Mouse (Mus musculus): ENCODE results near the gene Glra4. TPM values are rescaled to one million over a fixed set of nuclear protein-coding genes. Genes with fewer than 3 reads are reported as not detected.

Glra4 gene
- not detected for total RNA-seq (2021)
- long read RNA-seq, experiment 1, result 0 reads
- long read RNA-seq, experiment 2, result 0 reads

DNA sequence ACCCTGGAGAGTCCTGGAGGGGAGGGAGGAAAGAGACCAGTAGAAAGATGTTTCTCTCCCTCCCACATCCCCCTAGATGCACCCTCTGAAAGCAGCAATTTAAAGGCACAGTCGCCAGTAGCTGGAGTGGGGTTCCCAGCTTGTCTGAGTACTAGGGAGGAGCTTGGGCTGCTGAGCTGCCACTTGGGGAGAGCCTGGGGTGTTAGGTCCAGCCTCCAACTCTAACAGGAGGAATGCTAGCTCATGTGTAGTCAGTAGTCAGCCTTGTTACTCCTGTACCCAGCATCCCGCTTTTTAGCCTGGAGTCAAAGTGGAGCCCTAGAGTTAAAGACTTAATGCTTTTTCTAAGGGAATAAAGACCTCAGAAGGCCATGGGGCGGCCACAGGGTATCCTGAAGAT, at the start of gene Glra4:
Glra4 (minus strand) TSS at position 101 of the 400 bp plus-strand sequence.
- DNase-seq, result no peak

DNA sequence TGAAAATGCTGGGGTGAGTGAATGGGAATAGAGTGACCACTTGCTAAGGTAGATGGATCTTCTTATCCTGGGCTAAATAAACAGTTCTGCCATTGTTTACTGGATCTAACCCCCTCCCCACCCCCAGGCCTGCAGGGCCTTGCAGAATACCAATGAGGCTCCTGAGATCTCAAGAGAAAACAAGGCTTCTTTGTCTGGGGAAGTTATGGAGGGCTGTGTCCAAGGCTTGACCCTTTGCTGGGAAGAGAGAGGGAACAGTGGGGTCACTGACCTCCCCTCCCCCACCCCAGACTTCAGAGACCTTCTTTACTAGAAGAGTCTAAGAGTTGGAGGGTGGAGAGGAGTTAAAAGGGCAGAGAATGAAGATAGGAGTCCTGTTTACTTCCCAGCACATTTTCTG, 48.7 kb upstream of the Glra4 start:
- DNase-seq, result no peak

DNA sequence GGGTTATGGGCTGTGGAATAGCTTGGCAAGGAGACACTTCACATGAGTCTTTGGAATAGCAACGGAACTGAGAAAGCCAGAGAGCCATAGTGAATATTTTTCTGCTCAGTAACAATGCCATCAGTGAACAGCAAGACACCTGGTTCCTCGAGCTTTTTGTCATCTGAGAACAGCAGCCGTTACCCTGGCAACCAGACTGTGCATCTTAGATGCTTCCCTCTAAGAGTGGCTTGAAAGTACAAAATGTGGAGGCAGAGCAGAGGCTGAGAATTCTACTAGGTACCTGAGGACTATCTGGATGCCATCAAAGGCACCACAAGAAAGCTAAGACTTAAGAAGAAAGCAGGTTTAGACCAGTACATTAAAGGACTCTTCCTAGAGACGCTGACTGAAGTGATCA, 45.1 kb upstream of the Glra4 start:
- DNase-seq, result no peak

DNA sequence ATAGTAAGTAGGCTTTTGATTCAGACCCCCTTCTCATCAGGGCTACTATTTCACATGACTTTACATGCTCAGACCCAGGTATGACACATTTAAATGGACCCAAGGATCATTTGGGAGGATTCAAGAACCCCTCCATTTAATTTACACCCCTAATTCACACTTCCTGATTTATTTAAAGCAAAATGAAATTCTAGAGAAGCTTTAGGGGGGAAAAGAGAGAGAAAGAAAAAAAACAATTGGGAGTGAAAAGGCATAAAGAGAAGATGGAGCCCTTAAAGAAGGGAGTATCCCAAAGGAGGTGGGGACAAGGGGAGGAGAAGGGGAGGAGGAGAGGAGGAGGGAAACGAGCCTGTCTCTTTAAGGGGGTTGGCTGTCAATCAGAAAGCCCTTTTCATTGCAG, 42.4 kb upstream of the Glra4 start, which contains the start of gene Plp1:
Plp1 (plus strand) TSS at position 301 of the 400 bp plus-strand sequence.
- DNase-seq, result no peak

DNA sequence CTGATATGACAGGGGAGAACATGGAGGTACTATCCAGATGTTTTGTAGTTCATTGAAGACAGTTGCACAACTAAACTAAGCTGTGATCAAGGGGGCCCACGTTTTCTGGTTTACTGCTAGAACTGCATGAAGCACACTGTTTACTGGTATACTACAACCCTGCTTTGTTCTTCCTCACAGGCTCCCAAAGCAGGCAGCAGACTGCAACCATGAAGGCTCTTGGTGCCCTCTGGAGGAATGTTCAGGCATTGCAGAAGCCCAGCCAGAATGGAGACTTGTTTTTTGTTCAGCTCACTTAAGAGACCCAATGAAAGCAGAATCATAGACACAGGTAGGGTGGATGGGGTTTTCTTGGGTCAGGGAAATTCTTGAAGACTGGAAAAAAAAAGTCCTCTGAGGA, 40.3 kb upstream of the Glra4 start:
- DNase-seq, result peak; percentile 62

DNA sequence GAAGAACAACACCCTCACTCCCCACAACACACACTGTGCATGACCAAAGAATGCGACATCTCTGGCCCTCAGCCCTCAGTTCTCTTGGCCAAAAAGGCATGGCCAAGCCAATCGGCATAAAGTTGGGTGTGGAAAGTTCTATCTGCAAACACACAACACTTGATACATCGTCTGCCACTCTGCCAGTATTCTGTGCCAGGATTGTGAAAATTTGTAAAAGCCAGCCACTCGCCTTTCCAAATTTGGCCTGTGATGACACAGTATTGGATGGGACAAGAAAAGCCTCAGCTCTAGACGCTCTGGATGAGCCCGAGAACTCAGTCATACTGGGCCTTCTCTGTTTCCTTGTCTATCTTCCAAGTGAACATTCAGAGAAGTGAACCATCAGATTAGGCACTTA, 39.8 kb upstream of the Glra4 start:
- DNase-seq, result peak; percentile 2

DNA sequence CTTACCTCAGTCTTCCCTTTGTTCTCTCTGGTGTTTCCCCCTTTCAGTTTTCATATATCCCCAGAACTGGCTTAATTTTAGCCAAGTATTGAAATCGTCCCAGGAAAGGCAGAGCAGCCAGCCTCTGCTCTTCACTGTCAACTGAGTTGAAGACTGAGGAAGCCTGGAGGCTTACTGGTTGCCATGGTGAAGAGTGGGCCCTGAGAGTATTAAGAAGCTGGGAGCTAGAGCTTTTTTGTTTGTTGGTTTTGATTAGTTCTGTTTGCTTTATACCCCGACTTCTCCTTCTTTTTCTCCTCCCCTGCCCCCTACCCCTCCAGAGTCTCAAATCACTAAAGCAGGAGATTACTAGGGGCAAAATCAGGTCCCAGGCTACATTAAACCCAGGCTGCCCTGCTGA, 17.3 kb upstream of the Glra4 start:
- no peak for DNase-seq

DNA sequence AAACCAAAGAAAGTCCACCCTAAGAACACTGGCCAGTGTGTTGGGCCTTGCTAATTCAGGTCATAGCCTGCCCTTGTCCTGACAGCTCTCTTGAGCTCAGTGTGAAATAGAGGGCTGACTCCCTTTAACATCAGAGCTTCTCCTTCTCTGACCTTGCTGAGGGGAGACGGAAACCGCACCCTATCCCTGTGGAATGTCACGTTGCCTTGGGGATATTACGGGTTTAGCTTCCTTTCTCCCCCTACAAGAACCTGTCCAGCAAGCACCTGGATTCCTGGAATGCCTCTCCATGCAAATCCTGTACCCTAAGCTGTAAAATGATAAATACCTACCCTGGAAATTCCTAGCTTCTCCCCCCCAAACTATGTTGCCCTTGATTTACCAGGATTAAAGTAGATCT, 9.5 kb upstream of the Glra4 start:
- no peak for DNase-seq

DNA sequence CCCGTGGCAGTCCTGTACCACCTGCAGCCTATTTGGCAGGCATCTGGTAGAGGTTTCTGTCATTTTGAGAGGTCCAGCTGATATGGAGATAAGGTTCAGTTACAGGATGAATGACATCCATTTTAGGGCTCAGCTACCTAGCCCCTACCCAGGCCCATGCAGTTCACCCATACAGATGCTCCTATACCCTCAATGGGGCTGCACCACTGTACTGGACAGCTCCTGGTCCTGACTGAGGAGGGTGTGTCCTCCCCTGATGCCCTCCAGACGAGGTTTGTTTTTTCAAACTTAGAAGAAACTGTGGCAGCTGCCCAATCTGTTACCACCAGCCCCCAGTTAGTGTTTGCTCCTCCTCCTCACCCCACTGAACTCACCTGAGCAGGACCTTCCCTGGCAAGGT, 679 bp downstream of the Glra4 start:
- no peak for DNase-seq

DNA sequence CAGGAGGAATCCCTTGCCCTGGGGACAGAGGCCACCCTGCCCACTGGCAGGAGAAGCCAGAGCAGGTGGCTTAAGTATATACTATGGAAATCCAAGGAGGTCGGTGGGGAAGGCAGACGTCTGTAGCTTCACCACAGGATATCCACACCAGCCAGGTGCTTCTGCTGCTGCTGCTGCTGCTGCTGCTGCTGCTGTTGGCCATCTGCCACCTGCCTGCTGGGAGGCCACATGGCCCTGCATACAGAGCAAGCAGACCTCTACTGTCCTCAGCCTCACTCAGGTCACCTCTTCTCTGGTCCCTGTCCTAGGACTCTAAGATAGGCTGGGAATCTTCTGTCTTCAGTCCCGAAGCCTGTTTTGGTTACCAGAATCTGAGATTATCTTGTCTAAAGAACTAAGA, 1.9 kb downstream of the Glra4 start:
- no peak for DNase-seq

DNA sequence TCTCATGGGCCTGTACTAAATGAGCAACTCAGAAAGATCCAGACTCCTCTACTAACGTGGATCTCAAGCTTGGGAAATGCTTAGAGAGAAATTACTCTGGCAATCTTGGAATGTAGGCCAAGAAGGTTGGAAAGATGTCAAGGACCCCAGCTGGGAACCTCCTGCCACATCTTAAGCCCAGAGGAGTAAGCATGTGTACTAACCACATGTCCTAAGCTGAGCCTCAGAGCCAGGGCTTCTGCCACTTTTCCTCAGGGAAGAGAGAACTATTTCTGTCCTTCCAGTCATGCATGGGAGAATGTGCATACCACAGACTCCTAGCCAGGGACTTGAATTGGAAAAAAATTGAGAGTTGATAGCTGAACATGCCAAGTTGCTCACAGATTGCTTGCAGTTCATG, 6.9 kb downstream of the Glra4 start:
- DNase-seq, result peak; percentile 3

DNA sequence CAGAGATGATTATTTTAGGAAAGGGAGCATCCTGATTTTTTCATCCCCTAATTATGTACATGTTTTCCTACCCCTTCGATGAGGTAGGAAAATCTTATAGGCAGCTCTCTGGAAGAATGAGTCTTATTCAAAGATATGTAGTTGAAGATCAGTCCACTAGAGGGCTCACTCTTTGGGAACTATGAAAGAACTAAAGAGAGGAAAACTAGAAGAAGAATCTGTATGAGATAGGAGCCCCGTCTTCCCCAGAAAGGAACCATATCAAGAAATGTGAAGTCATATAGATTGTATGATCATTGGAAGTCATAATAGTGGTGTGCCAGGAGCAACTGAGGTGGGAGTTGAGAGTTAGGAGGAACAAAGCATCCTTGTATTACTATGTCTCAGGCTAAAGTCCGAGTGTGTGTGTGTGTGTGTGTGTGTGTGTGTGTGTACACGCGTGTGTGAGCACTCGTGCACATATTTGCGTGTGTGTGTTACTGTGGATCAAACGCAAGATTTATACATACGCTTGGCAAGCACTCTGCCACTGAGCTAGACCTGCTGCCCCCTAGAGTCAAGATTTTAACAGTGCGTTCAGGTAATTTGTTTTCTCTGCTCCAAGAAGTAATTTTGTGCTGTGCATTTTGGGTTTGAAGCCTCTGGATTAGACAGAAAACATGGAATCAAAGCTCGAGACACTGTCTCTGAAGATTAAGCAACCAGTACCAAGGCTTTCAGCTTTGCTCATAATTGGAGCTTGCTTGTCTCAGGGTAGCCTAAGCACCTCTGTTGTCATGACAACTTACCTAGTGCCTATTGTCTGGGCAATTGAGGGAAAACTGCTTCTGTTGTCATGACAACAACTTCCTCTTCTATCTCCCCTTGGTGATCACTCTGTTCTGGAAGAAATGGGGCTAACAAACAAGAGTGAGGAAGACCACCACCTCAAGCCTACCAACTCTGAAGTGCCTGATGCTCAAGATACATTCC, 18.6 kb downstream of the Glra4 start:
- DNase-seq, result no peak

DNA sequence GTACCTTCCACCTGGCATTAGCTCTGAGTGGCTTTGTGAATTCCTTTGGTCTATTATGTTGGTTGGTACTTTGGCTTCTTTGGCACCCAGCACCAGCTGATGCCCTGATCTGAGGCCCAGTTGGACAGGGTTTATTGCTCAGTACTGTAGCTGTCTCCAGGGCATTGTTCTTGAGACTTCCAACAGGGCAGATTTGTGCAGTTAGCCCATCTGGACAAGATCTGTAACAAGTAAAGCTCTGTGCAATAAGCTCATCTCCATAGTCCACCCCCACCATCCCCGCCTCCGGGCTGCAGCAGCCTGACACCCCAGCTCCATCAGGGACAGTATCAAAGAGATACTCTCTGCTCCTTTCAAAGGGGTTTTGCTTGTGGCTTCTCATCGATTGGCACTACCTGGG, 24.5 kb downstream of the Glra4 start:
- no peak for DNase-seq

DNA sequence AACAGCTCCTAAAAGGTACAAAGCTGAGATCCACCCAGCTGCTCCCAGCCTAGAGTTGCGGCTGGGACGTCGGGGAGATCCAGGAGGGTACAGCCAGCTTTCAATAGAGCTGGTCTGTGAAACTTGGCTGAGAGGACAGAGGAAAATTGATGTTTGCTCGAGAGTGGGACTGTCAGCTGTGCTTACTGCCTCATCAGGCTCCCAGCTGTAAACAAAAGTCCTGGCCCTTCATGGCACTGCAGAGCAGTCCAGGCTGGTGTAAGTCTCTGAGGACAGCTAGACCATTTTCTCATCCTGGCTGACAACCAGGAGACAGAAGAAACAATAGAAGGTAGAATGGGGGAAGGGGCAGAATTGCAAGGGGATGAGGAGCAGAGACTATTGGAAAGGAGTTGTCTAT, 30.6 kb downstream of the Glra4 start:
- DNase-seq, result no peak

DNA sequence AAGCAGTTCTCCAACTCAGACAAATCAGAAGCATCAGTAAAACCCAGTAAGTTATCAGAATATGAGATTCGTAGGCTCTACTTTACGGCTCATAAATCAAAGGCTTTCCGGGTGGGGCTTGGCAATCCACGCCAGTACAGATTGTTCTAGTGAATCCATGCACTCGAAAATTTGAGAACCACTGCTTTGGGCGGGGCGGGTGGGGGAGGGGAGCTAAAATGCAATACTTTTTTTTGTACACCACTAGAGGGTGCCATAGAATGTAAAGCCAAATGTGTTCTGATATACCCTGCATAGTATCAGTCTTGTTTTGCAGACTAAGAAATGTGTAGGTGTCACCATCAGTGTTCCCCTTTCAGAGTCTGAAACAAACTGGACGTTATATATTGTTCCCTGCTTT, 35.3 kb downstream of the Glra4 start:
- DNase-seq, result no peak

DNA sequence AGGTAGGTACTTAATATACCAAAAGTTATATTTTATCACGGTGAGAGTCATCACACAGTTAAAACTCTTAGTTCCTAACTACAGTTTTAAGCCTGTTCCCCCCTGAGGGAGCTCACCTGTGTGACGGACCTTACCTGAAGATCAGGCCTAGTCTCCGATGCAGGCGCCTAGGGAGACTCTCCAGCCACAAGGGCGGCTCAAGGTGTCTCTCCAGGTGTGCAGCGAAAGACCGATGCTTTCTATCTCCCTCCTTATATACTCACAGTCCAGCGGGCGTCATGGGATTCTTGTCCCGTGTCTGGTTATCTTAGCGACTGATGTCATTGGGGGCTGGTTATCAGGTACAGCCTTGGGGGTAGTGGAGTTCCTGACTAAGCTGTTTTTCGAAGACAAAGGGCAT, 36.5 kb downstream of the Glra4 start, which contains the start of gene Morf4l2:
Morf4l2 (minus strand) TSS at position 232 of the 400 bp plus-strand sequence.
- no peak for DNase-seq

DNA sequence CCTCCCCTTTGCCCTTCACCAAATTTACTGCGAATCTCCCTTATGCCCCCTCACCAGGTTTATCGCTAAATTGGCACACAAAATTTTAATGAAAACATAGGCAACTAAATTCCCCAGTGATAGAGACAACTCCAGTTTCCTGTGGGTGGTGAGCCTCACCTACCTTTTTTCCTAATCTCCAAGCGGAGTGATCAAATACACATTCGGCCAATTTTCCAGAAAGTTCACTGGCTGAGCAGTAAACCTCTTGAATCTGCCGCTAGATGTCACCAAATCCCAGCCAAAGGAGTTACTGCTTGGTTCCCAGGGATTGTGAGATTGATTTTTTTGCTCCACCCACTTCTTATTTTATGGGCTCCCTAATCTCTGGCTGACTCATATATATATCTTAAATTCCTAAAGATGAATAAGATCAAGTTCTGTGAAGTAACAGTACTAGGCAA, 37.3 kb downstream of the Glra4 start:
- DNase-seq, result peak; percentile 10

DNA sequence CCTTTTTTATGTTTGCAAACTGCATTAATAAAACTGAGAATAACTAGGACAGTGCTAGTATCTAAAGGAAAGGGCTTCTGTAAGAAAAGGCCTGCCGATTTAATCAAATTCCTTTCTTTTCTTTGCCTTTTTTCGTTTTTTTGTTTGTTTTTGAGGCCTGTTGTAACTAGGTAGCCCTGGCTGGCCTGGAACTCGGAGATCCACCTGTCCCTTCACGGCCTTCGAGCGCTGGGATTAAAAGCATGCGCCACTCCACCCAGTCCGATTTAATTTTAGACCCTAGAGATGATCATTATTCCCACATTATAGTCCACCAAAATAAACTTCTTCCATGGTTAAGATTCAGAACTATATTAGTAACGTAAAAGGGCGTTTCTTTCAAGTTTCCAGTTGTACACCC, 37.7 kb downstream of the Glra4 start:
- DNase-seq, result peak; percentile 8

DNA sequence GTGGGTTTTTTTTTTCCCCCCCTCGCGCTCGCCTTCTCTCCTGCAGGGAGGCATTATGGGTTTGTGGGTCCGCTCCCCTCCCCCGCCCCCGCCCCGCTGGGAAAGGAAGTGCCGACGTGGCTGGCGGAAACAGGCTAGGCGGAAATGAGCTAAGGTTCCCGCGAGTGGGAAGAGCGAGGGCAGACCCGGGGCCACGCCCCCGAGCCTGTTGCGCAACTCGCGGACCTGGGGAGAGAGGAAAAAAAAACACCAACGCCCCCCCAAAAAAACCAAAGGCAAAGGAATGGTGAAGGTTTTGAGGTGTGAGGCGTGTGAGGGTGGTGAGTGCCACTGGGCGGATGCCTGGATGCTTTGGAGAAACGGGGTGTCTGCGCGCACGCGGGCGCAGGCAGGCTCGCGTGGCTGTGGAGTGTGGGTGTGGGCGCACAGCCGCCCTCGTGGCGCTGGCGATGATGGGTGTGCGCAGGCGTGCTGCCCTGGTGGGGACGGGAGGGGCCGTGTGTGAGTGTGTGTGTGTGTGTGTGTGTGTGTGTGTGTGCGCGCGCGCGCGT, 38.2 kb downstream of the Glra4 start:
- DNase-seq, result peak; percentile 73

DNA sequence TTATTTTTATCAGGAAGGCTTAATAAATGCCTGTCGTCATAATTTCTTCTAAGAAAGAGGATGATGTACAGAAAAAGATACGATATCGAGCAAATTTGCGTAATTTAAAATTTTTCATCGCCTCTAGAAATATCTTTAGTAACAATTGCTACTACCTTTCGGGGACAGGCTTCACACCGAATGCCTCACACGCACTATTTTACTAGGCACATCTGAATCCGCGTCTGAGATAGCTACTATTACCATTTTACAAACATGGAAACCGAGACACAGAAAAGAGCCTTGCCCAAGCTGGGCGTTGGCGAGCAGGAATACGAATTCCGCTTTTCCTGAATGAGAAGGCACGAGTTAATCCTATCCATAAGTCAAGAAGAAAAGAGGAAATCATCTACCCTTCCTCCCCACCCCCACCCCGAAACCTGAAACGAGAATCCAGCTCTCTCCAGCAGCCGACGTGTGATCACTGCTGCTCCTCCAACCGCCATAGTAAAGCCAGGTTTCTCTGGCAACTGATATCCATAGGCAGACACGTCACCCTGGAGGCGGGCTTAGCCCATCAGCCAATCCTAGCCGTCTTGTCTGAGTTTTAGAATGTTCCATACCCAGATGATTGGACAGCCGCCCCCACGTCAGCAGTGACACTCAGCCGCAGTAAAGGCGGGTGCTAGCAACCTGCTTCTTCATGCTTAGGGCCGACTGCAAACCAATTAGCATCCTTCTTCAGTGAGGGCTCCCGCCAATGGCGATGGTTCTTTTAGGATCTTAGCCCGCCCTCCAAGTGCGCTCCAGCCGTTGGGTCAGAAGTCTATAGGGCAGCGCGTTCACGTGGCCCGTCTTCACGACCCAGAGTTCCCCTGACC, 38.9 kb downstream of the Glra4 start:
- DNase-seq, result peak; percentile 78

DNA sequence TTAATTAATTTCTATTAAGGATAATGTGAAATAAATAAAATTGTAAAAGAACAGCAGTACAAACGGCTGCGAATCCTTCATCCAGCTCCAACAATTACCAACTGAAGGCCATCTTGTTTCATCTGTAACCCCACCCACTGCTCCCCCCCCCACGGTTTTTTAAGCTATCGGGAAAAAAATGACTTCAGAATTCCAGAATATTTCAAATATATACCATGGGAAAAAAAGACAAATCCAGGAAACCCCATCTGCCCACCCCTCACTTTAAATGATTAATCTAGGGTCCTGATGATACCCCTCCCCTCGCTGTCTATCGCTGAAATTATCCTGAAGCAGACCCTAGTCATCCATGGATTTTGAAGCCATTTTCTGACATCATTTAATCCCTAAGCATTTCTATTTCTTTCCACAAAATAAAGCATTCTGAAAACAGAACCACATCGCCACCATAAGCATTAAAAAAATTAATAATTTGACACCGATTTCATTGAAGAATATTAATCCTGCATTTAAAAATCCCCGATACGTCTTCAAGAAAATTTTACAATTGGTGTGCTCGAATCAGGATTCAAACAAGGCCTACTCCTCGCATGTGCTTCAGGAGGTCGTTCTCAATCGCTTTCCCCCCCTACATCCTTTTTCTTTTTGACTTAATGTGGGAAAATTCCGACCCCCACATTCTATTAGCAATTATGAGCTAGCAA, 39.7 kb downstream of the Glra4 start:
- no peak for DNase-seq

DNA sequence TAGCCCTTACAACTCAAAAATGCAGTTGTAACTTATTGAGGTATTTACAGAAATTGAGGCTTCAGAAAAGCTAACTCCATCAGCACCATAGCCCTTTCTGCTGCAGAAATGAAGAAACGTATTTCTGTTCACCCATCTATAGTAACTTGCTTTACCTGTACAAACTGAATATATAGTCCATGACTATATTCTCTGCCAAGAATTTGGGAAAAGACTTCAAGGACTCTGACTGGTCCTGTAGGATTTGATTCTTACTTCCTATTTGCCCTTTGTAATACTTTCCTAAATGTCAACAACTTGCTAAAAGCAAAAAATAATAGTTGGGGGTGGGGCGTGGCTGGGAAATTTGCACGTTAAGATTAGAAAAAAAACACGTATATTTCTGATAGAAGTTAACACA, 47.9 kb downstream of the Glra4 start:
- no peak for DNase-seq

All from gastrocnemius, postnatal 10 days (tissue).